Mouse (Mus musculus): ENCODE measurements around the gene Obsl1. TPM values are rescaled to one million over a fixed set of nuclear protein-coding genes. Genes with fewer than 3 reads are reported as not detected.

Gene Obsl1
- not detected in 2 replicates for total RNA-seq (2017)

DNA sequence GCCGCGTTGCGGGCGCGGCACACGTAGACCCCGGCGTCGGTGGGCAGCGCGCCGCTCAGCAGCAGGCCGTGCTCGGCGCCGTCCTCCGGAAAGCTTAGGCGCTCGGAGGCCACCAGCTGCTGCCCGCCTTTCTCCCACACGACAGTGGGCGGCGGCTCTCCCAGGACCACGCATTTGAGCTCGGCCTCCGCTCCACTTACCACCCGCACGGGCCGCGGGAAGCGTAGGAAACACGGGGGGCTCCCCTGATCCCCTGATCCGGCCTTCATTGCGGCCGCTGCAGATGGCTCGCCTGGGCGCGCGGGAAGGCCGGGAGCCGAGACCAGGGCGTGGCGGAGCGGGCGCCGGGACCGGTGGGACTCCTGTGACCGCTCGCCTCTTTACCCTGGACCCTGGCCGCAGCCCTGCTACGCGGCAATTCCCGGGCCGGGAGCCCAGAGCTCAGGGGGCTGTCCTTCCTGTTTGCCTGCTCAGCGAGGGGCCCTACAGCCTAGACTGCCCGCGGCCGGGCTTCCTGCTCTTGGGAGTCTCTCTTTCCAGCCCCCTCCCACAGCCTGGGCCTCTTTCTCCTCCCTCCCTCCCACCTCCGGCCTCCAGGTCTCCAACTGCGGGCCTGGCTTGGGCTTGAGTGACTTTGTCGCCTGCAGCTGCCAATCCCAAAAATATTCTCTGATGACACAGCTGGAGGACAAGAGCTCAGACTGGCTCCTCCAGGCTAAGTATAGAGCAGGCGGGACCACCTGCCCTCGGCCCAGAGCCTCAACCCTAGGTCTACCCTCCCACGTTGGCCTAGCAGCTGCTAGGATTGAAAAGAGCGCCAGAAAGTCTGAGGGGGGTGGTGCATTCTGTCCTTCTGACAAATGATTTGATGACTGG lies at the start of gene Obsl1:
Gene Obsl1 (minus strand): TSS at position 497 of the 876 bp plus-strand sequence.
- no peak for ATAC-seq (ENCODE audit: extremely low read depth, insufficient number of reproducible peaks, low FRiP score, poor library complexity, severe bottlenecking)

DNA sequence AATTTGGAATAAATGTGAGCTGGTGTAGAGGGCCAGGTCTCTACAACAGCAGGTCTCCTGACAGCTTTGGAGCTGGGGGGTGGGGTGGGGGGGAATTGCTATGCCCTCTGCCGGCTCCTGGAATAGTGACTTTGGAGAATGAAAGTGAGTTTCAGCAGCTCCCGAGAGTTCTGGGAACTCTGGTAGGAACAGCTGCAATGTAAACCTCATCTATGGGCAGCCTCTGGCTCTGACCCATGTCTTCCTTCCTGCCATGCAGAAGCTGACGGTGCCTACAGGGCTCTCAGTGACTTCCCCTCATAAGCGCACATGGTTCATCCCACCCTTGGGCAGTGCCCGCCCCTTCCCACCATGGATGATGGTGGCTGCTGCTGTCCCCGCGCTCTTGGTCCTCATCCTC lies 49.4 kb upstream of the Obsl1 start:
- ATAC-seq (ENCODE audit: extremely low read depth, insufficient number of reproducible peaks, low FRiP score, poor library complexity, severe bottlenecking), result no peak

DNA sequence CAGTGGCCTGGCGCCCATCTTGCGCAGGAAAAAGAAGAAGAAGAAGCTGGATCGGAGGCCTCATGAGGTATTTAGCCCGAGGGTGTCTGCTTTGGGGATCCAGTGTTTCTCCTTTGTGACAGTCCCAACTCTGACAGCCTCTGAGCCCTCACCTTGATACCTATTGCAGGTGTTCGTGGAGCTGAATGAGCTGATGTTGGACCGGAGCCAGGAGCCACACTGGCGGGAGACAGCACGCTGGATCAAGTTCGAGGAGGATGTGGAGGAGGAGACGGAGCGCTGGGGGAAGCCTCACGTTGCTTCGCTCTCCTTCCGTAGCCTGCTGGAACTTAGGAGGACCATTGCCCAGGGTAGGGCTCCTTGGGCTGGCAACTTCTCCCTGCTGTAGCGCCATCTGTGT lies 44.3 kb upstream of the Obsl1 start:
- ATAC-seq (ENCODE audit: extremely low read depth, insufficient number of reproducible peaks, low FRiP score, poor library complexity, severe bottlenecking), result no peak

DNA sequence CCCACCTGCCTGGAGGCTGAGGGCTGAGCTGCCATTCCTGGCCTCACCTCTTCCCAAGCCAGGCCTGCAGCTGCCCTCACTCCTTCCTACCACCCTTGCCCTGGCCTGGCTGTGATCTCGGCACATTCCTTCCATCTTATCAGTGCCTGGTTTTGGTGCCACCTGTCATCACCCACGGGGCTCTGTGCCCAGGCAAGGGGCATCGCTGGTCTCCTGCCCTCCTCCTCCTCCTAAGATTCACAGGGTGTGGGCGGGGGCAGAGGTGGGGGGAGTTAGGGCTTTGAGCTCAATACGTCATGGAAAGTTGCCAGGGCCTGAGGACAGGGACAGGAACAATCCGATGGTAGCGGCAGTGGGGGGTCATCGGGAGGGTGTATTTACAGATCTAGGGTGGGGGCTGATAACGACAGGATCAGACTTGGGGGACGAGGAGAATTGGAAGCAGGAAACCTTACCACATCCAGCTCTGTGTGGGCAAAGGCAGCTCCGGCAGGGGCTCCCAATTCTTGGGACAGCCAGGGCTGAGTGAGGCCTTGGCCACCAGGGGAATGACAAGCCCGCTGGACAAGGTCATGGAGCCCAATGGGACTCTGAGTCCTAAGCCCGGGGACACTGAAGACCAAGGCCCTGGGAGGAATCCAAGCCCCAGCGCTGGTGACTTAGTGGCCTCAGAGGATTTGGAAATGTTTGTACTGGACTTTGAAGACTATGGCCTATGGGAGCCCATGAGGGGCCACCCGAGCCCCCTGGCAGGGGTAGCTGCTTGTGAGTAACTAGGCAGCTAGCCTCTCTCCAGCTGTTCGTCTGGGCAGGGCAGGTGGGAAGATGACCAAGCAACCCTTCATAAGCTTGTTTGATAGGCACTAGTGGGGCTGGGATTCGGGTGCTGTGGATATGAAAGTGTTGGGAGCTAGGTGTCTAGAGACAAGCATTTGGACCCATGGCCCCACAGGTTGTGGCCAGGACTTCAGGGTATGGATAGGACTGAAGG lies 43.3 kb upstream of the Obsl1 start:
- ATAC-seq (ENCODE audit: extremely low read depth, insufficient number of reproducible peaks, low FRiP score, poor library complexity, severe bottlenecking), result no peak

DNA sequence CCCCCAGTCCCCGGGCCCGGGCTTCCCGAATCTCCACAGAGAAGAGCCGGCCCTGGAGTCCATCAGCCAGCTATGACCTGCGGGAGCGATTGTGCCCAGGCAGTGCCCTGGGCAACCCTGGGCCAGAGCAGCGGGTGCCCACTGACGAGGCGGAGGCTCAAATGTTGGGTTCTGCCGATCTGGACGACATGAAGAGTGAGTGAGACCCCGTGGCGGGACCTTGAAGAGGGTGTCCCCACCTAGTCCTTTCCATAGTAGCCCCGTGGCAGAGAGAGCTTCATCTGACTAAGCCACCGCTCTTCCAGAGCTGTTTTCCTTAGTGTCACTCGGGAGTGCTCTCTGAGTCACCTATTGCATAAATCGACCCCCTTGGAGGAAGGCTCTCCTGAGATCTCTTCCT lies 42.6 kb upstream of the Obsl1 start:
- ATAC-seq (ENCODE audit: extremely low read depth, insufficient number of reproducible peaks, low FRiP score, poor library complexity, severe bottlenecking), result no peak

DNA sequence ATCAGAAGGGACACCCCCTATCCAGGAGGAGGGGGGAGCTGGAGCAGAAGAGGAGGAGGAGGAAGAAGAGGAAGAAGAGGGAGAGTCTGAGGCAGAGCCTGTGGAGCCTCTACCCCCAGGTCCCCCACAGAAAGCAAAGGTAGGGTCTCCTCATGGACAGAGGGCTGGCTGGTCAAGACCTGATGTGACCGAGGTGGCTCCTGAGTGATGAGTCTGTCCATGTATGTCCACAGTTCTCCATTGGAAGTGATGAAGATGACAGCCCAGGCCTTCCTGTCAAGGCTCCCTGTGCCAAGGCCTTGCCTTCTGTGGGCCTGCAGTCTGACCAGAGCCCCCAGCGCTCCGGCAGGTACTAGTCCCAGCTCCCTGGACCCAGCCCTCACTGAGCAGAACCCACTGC lies 41.8 kb upstream of the Obsl1 start:
- ATAC-seq (ENCODE audit: extremely low read depth, insufficient number of reproducible peaks, low FRiP score, poor library complexity, severe bottlenecking), result no peak

DNA sequence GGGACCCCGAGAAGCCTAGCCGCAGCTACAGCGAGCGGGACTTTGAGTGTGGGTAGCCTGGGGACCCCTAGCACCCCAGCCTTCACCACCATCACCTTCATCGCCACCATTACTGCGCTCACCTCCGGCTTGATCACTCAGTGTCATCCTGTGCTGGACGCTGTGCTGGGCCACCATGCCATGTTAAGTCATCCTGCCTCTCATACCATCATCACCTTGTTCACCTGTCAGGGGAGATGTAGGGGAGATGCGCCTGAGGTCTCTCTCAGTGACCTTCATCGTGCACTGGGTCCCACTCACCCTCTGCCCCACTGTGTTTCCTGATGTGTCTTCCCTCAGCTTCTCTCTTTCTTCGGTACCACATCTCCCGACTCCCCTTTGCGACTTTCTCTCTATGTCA lies 41.1 kb upstream of the Obsl1 start:
- ATAC-seq (ENCODE audit: extremely low read depth, insufficient number of reproducible peaks, low FRiP score, poor library complexity, severe bottlenecking), result no peak

DNA sequence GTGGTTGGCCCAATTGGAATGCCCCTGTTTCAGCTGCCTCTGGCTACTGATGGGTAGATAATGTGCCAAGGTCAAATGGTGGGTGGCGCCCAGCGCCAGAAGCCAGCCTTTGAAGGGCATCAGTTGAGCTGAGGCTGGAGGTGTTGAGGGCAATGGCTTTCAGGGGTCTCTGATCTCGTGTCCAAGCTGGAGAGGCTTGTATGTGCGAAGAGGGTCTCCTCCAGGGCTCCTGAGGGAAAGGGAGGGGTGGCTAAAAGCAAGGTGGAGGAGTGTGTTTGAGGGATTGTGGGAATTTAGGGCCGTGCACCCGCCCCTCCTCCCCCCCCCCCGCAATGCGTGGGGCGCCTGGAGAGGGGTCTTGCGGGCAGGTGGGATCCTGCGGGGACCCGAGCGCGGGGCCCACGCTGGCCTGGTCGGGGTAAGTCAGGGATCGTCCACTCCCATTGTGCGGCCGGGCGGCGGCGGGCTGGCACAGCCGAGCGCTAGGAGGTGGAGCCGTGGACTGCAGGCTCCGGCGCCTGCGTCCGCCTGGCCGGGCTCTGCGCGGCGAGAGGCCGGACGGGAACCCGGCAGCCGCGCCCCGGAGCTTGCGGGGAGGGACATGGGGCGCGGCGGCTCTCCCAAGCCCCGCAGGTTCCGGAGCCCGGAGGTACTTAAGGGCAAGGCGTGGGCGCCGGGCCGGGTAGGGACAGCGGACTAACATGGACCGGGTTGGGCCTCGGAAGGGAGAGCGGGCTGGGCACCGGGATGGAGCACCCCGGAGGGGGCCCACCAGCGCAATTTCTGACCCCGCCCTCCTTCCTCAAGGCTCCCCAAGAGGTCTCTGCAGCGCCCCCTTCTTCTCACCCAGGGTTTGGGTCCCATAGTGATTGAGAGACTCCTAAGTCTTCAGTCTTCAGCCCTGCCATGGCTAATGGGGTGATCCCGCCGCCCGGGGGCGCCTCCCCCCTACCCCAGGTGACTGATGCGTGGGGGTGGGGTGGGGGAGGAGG lies 40.0 kb upstream of the Obsl1 start, which contains the start of gene Slc4a3:
Gene Slc4a3 (plus strand): TSS at position 302 of the 992 bp plus-strand sequence.
- ATAC-seq (ENCODE audit: extremely low read depth, insufficient number of reproducible peaks, low FRiP score, poor library complexity, severe bottlenecking), result no peak

DNA sequence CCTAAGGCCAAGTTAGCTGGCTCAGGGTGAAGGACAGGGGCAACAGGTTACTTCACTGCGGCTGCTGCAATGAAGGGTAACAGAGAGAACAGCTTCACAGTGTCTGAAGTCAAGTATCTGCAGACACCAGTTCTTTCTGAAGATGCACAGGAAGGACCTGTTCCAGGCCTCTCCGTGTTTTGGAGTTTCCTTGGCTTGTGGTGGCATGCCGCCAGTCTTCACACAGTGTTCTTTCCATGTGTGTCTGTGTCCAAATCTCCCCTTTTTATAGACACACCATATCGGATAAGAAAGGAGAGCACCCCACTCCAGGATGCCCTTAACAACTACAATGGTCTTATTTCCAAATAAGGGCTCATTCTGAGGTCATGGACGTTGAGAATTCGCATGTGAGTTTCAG lies 38.1 kb upstream of the Obsl1 start:
- no peak for ATAC-seq (ENCODE audit: extremely low read depth, insufficient number of reproducible peaks, low FRiP score, poor library complexity, severe bottlenecking)

DNA sequence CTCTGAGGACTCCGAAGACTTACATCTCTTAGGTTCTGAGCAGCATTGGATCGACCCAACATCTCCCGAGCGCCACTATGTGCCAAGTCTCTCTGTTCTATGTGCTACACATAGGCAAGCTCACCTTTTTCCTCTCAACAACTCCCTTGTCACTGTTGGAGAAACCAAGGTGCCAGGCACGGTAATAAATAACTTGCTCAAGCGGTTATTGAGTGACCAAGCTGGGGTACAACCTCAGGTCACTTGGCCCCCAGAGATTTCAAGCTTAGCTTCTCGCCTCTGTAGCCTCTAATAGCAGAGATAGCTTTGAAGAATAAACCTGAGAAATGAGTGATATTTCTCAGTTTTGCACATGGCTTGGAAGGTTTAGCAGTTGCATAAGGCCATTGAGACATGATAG lies 35.2 kb upstream of the Obsl1 start:
- ATAC-seq (ENCODE audit: extremely low read depth, insufficient number of reproducible peaks, low FRiP score, poor library complexity, severe bottlenecking), result no peak

DNA sequence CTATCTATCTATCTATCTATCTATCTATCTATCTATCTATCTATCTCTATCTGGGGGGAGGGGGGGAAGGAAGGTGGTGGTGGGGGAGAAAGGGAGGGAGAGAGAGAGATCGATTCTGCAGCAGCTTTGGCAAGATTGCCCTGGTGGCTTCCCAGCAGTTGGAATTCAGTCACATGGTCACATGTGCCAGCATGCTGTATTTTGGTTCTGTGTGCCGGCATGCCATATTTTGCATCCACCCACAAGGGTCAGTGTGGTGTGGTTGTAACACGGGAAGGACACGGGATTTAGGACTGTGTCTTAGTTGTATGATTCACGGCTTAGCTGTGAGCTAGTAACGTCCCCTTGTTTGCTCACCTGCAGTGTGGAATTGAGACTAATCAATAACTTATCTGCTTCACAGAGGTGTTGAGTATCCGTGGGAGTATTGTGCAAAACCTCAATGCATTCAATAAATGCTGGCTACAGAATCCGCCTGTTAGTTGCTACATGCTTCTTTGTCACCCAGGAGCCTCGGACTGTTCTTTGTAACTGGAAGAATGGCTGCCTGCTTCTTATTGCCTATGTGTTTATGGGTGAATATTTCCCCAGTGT lies 32.4 kb upstream of the Obsl1 start:
- ATAC-seq (ENCODE audit: extremely low read depth, insufficient number of reproducible peaks, low FRiP score, poor library complexity, severe bottlenecking), result no peak

DNA sequence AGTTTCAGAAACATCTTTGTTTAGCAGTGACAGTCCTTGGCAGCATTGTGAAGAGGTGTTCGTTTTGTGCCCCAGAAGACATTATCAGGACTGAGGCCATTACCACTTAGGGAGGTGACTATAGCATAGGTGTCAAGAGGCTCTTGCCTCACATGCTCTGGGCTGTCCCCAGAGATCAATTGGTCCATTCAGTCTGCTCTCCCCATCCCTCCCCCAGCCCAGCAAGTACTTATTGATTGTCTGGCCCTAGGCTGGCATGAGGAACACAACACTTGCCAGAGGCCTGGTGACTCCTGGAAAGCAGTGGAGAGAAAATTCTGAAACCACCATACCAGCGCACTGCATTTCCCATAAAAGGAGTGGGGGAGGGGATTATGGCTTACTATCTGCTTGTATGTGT lies 31.3 kb upstream of the Obsl1 start:
- no peak for ATAC-seq (ENCODE audit: extremely low read depth, insufficient number of reproducible peaks, low FRiP score, poor library complexity, severe bottlenecking)

DNA sequence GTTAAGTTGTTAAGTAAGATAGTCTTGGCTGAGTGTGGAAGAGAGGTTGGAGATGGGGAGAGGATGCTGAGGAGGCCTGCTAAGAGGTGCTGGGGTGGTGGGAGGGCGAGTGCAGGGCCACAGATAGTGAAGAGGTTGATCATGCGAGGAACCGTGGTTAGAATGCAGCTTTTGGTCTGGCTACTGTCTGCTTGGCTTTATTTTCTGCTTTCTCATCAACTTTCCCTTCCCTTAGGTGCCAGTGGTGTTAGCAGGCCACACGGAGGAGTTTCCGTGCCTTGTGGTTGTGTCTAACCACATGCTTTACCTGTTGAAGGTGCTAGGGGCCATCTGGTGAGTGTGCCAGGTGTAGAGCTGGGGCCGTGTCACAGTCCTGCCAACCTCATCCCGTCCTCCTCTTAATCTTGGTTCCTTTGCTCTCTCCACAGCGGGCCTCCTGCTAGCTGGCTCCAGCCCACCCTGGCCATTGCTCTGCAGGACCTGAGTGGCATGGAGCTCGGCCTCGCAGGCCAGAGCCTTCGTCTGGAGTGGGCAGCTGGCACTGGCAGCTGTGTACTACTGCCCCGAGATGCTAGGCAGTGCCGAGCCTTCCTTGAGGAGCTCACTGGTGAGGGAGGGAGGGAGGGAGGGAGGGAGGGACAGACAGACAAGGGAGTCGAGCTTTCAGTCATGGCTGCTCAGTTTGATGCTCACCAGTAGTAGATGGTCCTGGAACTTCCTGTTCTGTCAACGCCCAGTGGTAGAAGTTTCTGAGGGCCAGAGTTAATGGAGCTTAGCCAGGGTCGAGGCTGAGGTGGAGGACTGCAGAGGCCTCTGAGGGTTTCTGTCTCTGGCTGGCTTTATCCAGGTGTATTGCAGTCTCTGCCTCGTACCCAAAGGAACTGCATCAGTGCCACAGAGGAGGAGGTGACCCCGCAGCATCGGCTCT lies 27.3 kb upstream of the Obsl1 start:
- no peak for ATAC-seq (ENCODE audit: extremely low read depth, insufficient number of reproducible peaks, low FRiP score, poor library complexity, severe bottlenecking)

DNA sequence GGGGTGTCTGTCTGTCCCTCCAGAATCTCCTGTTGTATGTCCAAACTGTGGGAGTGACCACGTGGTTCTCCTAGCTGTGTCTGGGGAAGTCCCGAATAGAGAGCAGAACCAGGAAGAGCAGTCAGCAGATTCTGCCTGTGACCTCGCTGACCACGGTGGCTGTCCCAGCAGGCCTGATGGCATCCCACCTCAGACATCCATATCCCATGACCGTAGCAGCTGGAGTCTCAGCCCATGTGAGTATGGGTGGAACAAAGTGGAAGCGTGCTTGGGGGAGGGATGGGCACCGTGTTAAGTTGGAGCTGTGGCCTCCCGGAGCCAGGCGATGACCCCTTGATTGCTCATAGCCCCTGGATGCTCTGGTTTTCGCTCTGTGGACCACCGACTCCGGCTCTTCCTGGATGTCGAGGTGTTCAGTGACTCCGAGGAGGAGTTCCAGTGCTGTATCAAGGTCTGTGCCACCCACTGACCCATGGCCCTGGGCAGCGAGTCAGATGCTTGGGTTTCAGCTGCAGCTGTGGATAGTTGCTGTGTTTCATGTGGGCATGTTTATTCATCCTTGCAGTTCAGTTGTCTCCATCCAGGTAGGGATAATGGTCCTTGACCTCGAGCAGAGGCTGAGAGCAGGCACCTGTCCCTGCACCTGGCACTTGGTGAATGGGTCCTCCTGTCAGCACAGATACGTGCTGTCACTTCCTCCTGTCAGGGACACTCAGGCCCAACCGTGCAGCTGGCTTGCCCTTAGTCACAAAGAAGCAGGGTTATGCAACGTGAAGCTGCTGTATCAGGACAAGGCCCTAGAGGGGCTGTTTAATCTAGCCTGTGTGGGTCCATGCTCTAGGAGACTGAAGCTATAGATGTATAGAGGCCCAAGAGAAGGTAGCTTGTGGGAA lies 26.3 kb upstream of the Obsl1 start:
- ATAC-seq (ENCODE audit: extremely low read depth, insufficient number of reproducible peaks, low FRiP score, poor library complexity, severe bottlenecking), result no peak

DNA sequence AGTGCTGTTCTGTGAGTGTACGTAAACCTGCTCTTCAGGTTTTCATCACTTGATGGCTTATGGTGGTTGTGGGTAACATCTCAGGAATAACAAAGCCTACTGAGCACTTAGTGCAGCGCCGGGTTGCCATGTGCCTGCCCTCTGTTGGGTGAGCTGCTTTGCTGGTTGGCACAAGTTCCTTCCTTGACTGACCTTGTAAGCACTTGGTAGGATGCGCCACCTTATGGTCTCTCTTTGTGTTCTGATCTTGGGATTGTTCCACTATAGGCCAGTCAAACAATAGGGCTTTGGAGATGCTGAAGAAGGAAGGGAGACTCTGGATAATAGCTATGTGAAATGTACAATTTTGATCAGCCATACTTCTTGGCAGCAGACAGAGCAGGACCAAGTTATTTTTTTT lies 24.3 kb upstream of the Obsl1 start:
- ATAC-seq (ENCODE audit: extremely low read depth, insufficient number of reproducible peaks, low FRiP score, poor library complexity, severe bottlenecking), result no peak

DNA sequence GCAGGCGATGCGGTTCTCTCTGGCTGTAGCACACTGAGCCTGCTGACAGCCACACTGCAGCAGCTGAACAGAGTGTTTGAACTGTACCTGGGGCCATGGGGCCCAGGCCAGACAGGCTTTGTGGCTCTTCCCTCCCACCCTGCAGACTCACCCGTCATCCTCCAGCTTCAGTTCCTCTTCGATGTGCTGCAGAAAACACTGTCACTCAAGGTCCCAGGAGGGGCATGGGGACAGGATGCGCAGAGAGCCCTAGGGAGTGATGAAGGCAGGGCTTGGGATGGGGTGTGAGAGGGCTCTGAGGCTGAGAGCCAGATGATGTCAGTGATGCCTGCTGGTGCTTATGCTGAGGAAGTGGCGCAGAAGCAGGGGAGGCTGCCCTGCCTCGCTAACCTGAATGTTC lies 18.4 kb upstream of the Obsl1 start:
- ATAC-seq (ENCODE audit: extremely low read depth, insufficient number of reproducible peaks, low FRiP score, poor library complexity, severe bottlenecking), result peak; percentile 78

All from neutrophil, adult 5-6 weeks (primary cell).